Mouse (Mus musculus): ENCODE measurements around the gene Pfkfb2. TPM values are rescaled to one million over a fixed set of nuclear protein-coding genes. Genes with fewer than 3 reads are reported as not detected.
"Not testable (repeated sequence)": the region's sequence is repeated elsewhere in the genome, so short reads cannot be mapped to it uniquely, and the experiment has no call there.

The Pfkfb2 gene
- polyA plus RNA-seq, 1 experiment from 2014 or later, result 25.5 TPM

DNA sequence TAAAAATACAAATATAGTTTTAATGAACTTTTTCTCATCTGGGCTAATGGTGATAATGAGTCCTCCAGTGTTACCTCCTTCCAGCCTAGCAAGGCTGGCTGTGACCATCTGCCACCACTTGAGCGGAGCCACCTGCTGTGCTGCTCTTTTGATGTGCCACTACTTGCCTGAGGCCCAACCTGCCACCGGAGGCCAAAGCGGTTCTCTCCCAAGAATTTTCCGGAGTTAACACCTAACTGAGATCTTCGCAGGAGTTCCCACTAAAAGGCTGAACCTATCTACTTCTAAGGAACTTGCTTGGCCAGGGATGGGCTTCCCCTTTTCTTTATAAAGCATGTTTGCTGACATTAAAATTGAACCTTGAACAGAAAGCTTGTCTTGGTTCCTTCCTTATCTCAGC, 69.4 kb downstream of the Pfkfb2 start:
- H3K4me2 ChIP-seq; H3K27me3 ChIP-seq (replicated peaks); H3K4me1 ChIP-seq; H3K36me3 ChIP-seq (replicated peaks); H3K4me3 ChIP-seq; ATAC-seq (replicated peaks); H3K9ac ChIP-seq; H3K9me3 ChIP-seq; H3K27ac ChIP-seq: not testable (repeated sequence)
- 53% methylated on average over 5 of the region's 5 CpGs for WGBS

GRCm38 (mm10) chr1:130644103-130644502, 85.0 kb downstream of the Pfkfb2 start:
- Histone ChIP-seq H3K9ac (no peak overlapping the region), H3K27ac (0 out of 2 replicates have a peak overlapping the region, but pooled peaks have one; percentile 2), H3K4me3 (no peak overlapping the region), H3K9me3 (no peaks in the 10 kb centered on the region), H3K27me3 (replicated peaks) (no peaks in the 10 kb centered on the region), H3K4me2 (no peak overlapping the region), H3K36me3 (replicated peaks) (no peaks in the 10 kb centered on the region), H3K4me1 (no peaks in the 10 kb centered on the region)
- WGBS, result 25% methylated on average over 4 of the region's 4 CpGs
- ATAC-seq (replicated peaks), result peak; percentile 84

GRCm38 (mm10) chr1:130640967-130641366, 88.1 kb downstream of the Pfkfb2 start:
- Histone ChIP-seq H3K36me3 (replicated peaks) (no peaks in the 10 kb centered on the region), H3K27ac (no peak overlapping the region), H3K4me3 (no peak overlapping the region), H3K27me3 (replicated peaks) (no peaks in the 10 kb centered on the region), H3K9me3 (no peaks in the 10 kb centered on the region), H3K4me1 (no peaks in the 10 kb centered on the region), H3K4me2 (no peak overlapping the region), H3K9ac (no peak overlapping the region)
- no peak for ATAC-seq (replicated peaks)

Other genes starting within 250 kb of the Pfkfb2 start
- not detected in 2 replicates for gene Zp3r, start 99.6 kb downstream of the Pfkfb2 start, polyA plus RNA-seq (2015; fragmentation: Nextera tagmentation; extraction: Ambion mirVana)
- not detected in 2 replicates for gene C4bp, start 67.6 kb downstream of the Pfkfb2 start, polyA plus RNA-seq (2015; fragmentation: Nextera tagmentation; extraction: Ambion mirVana)
- 0.14 TPM in 1 of 2 replicates, not detected in the other for gene Gm29427, start 13.5 kb downstream of the Pfkfb2 start, polyA plus RNA-seq (2015; fragmentation: Nextera tagmentation; extraction: Ambion mirVana)
- 17.6 TPM in 2 replicates for gene Yod1, start 11.9 kb downstream of the Pfkfb2 start, polyA plus RNA-seq (2015; fragmentation: Nextera tagmentation; extraction: Ambion mirVana)
- 0.26 and 0.56 TPM in 2 replicates for gene AA986860, start 2.7 kb upstream of the Pfkfb2 start, polyA plus RNA-seq (2015; fragmentation: Nextera tagmentation; extraction: Ambion mirVana)
- gene Fcamr, start 71.6 kb upstream of the Pfkfb2 start, polyA plus RNA-seq (2015; fragmentation: Nextera tagmentation; extraction: Ambion mirVana), result not detected in 2 replicates
- gene Pigr, start 97.4 kb upstream of the Pfkfb2 start, polyA plus RNA-seq (2015; fragmentation: Nextera tagmentation; extraction: Ambion mirVana), result not detected in 2 replicates
- 0.63 and 0.72 TPM in 2 replicates for gene Fcmr, start 136.4 kb upstream of the Pfkfb2 start, polyA plus RNA-seq (2015; fragmentation: Nextera tagmentation; extraction: Ambion mirVana)
- not detected in 2 replicates for gene Il24, start 158.2 kb upstream of the Pfkfb2 start, polyA plus RNA-seq (2015; fragmentation: Nextera tagmentation; extraction: Ambion mirVana)
- not detected in 2 replicates for gene Il20, start 182.2 kb upstream of the Pfkfb2 start, polyA plus RNA-seq (2015; fragmentation: Nextera tagmentation; extraction: Ambion mirVana)
- gene Il19, start 210.9 kb upstream of the Pfkfb2 start, polyA plus RNA-seq (2015; fragmentation: Nextera tagmentation; extraction: Ambion mirVana), result not detected in 2 replicates

Measured in midbrain, embryonic 15.5 days (tissue).